Mouse (Mus musculus) cerebellum, adult 11-12 months (tissue): ENCODE measurements around the gene Tbc1d22b.

Experiments
- DNase-seq: peaks from one replicate; pipeline ENCODE4 v3.0.0; 2022

Tbc1d22b gene

GRCm38 (mm10) chr17:29542831-29543690 is 6.5 kb upstream of the Tbc1d22b start:
- DNase-seq, result peak; percentile 62

DNA sequence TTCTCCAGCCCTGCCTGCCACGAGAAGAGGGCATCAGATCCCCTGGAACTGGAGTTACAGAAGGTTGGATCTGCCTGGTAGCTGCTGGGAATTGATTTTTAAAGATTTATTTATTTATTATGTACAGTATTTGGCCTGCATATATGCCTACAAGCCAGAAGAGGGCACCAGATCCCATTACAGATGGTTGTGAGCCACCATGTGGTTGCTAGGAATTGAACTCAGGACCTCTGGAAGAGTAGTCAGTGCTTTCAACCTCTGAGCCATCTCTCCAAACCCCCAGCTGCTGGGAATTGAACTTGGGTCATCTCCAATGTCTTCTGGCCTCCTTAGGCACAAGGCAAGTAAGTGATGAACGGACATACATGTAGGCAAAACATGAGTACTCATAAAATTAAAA is 5.5 kb upstream of the Tbc1d22b start:
- no peak for DNase-seq

DNA sequence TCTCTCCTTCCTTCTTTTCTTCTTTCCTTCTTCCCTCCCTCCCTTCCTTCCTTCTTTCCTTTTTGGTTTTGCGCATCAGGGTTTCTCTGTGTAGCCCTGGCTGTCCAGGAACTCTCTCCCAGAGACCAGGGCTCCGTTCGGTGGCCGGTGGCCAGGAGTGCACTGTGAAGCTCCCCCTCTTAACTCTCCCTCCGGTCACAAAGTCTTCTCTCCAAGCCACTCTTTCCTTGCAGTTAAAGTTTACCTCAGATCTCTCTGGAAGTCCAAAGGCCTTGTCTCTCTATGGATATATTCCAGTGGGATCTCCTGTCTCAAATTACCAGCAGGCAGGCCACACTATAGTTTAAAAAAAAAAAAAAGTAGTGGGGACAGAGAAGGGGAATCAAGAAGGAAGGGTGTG is 4.3 kb upstream of the Tbc1d22b start:
- DNase-seq, result no peak

DNA sequence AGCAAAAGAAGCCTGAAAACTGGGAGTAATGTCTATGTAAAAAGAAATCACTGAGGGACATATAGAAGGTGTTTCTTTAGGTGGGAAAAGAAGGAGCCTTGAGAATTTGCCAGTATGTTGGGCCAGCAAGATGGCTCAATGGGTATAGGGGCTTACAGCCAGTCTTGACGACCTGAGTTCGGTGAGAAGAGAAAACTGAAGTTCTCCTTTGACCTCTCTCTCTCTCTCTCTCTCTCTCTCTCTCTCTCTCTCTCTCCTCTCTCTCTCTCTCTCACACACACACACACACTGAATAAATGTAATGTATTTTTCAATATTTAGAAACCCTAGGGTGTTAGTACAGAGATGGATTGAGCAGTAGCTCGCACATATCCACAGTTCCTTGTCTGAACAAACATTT is 1.1 kb upstream of the Tbc1d22b start:
- DNase-seq, result no peak

DNA sequence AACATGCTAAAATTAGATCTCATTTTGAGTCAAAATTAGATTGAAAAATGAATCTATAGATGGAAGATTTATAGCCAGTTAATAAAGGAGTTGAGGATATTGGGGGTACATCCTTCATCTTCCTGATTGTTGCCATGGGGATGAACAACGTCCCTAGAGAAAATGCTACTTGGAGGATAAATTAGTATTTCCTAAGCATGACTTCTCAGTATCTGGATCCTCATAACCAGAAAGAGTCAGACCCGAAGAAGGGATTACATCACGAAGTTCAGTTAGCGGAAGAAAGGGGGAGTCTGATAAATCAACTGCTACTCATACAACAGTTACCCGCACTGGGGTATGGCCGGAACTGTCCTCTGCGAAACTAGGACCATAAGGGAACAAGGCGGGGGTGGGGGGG is 591 bp upstream of the Tbc1d22b start:
- DNase-seq, result no peak

- DNase-seq, result no peak
These were observed 1.4 kb downstream of the Tbc1d22b start for GRCm38 (mm10) chr17:29551019-29551418.

- no peak for DNase-seq
These were observed 2.7 kb downstream of the Tbc1d22b start, which contains the start of gene Tmem217 for GRCm38 (mm10) chr17:29552162-29552732. Gene Tmem217 (minus strand): TSS chr17:29552385.

GRCm38 (mm10) chr17:29554176-29554575 is 4.6 kb downstream of the Tbc1d22b start:
- DNase-seq, result no peak

GRCm38 (mm10) chr17:29556456-29556855 is 6.9 kb downstream of the Tbc1d22b start:
- DNase-seq, result no peak

- no peak for DNase-seq
These were observed 7.3 kb downstream of the Tbc1d22b start for GRCm38 (mm10) chr17:29556893-29557292.

DNA sequence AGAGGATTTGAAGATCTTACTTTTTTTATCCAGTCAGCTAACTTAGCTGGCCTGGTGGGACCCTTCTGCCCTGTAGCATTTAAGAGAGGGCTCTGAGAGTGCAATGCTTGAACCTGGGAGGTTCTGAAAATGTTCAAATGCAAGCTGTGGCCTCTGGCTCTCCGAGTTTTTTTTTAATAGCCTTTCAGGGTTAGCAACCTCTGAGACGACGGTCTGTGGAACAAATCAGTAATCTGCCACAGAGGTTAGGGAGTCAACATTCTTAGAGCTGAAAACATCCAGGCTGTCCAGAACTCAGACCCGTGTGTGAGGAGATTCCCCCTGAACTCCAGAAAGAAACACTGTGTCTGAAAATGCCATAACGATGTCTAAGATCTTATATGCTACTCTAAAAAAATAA is 8.9 kb downstream of the Tbc1d22b start:
- no peak for DNase-seq

- no peak for DNase-seq
These were observed 15.9 kb downstream of the Tbc1d22b start for GRCm38 (mm10) chr17:29565521-29565920.

DNA sequence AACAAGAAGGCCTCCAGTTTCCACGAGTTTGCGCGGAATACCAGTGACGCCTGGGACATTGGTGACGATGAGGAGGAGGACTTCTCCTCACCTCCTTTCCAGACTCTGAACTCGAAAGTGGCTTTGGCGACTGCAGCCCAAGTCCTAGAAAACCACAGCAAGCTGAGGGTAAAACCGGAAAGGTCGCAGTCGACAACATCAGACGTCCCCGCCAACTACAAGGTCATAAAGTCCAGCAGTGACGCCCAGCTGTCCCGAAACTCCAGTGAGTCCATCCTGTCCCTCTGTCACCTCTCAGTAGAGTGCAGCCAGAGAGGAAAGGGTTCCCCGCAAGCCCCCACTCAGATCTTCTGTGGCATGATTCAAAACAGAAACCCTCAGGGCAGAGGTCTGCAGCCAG is 18.9 kb downstream of the Tbc1d22b start:
- no peak for DNase-seq

DNA sequence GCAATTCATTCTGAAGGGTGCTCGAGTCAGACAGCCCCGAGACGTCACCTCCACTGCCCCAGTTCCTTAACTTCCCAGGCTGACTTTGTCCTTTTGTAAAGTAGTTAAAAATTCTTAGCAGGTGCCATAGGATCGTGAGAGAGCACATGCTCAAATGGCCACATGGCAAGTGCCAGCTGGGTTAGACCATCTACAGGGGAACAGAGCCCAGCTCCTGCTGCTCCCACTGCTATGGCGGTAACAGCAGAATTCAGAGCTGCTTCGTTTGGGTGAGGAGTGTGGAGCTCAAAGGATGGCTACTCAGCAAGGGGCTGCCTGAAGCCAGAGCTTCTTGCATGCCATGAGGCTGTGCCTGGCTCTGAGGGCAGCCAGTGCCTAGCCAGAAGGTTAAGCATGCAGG is 20.2 kb downstream of the Tbc1d22b start:
- no peak for DNase-seq

DNA sequence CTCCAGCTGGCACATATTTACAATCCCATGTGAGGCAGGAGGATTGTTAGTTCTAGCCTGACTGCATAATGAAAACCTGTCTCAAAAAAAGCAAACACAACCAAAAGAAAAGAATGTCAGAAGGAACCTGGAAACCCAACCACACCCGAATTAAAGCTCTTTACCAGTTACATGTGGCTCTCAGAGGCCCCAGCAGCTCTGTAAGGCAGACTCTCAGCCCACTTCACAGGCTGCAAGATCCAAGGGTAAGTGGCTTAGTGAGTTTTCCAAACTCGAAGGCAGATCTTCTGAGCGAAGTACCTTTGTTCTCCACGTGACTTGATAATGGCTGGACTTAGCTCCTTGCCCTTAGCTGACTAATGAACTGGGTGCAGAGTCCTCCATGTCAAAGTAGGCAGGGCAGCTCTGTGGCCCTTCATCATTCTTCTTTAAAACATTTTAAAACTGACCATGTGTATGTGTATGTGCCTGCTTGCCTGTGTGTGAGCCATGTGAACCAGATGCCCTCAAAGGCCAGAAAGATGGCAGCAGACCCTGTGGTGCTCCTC is 30.1 kb downstream of the Tbc1d22b start:
- DNase-seq, result no peak

DNA sequence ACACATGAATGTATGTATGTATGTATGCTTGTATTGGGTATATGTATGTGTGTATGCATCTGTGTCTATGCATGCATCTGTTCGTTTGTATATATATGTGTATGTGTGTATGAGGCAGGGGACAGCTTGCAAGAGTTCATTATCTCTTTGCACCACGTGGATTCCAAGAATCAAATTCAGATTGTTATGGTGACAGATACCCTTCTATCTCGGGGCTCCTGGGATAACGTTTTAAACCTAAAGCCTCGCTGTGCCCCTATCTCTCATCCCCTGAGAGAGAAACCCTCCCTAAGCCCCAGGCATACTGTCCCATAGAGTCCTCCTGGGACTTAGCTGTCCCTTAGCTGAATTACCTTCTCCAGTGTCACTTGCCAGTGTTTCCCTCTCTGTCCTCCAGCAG is 34.0 kb downstream of the Tbc1d22b start:
- no peak for DNase-seq

DNA sequence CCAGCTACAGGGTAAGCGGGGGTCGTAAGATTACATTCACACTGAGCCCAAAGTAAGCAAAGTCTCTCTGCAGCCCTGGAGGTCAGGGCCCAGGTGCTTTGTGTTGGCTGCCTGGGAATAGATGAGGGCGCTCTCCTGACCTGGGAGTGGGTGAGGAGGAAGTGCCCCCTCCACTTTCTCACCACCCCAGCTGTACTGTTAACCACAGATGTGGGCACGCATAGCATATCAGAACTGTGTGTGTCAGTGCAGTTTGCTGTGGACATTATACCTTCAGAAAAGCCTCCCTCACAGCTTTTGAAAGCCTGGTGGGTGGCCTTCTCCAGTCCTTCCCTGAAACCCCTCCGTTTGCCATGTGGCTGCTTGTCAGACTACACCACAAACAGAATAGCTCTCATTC is 34.7 kb downstream of the Tbc1d22b start:
- no peak for DNase-seq

- no peak for DNase-seq
These were observed 35.2 kb downstream of the Tbc1d22b start for GRCm38 (mm10) chr17:29584737-29585136.

GRCm38 (mm10) chr17:29585446-29585845 is 35.9 kb downstream of the Tbc1d22b start:
- DNase-seq, result no peak

DNA sequence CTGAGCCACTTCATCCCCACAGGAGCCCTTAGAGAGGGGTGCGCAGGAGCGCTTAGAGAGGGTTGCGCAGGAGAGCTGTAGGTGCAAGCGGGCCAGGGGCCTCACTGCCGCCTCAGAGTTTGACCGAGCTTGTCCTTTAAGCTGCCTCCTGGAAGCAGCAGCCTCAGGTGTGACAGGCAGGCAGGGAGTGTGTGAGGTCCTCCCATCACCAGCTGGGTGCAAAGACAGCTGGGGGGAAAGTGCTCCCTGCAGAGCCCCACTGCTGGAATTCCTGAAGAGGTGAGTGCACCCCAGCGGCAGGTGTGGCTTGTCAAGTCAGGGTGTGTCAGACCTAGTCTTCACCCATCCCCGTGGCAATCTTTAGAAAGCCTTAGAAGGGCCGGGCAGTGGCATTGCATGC is 37.3 kb downstream of the Tbc1d22b start:
- no peak for DNase-seq

DNA sequence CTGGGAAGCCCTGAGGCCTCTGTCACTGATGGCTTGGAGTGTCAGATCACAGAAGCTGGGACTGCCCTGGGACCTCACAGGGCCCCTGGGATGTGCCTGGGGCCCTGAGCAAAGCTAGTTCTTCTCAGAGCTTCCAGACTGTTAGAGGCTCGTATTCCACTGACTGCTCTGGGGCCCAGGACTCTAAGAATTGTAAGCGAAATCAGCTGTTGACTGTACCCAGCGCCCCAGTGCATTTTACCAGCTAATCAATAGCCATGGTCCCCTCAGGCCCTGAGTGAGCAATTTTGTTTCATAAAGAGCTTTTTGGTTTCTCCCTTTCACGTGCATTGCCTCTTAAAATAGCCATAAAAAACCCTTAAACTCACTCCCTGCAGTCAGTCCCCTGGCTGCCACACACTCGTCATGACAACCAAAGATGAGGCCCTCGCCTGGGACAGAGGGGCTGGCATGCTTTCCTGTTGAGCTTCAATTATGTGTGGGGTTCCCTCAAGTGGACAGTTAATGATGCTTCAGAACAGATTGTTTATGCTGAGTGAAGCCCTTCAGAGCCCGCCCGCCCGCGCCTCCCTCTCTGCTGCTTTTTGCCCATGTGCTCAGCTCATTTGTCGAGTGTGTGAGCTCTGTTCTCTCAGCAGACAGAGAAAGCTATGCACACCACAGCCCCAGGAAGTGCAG is 39.8 kb downstream of the Tbc1d22b start:
- DNase-seq, result no peak

DNA sequence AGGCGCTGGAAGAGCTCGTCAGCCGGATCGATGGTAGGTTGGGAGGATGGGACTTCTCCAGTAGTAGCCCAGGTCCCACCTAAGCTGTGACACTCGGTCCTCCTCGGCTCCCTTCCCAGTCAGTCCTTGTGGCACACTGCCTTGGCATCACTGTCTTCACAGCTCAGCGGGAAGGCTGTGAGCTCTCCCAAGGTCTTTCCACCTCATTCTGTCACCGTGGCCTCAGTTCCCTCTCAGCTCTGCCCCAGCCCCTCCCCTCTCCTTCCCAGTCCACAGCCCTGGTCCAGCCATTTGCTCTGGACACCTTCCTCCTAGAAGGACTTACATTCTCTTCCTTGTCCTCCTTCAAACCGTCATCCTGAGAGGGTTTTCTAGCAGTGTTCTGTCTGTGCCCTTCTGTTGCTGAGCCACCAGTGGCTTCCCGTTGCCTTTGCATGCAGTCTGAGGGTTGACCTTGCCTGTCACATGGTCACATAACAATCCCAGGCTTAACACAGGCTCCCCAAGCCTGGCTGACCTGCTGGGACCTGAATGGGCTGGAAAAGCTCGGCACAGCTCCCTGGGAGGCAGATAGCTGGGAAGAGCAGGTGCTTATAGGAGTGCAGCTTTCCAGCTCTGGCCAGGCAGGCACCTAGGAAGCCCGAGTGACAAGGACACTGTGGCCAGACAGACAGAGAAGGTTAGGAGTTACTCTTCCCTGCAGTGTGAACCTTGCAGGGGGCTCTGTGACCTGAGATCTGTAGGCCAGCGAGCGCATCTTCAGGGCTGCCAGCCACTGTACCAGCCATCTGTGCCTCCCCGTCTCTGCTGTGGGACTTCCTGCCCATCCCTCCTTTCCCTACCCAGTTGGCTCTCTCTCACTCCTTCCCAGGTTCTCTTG is 46.5 kb downstream of the Tbc1d22b start:
- peak; percentile 77 for DNase-seq

- no peak for DNase-seq
These were observed 47.2 kb downstream of the Tbc1d22b start for GRCm38 (mm10) chr17:29596771-29597132.
